Mouse (Mus musculus) heart, postnatal 36 days (tissue): ENCODE measurements at regions not wholly inside any gene's neighbourhood (a gene's known extent, or its start where the extent isn't known, plus 50 kb on each side); places are given as distances from the start of the nearest gene placed in this dataset.

Experiments
- DNase-seq, 2 experiments: peaks; one replicate each; pipeline ENCODE4 v3.0.0; 2021 to 2022
- intact Hi-C: fragments of 180-260 bp; cut with DNase I; formaldehyde crosslinking; loops from one replicate; pipeline ENCODE4 v1.15.1; 2025

DNA sequence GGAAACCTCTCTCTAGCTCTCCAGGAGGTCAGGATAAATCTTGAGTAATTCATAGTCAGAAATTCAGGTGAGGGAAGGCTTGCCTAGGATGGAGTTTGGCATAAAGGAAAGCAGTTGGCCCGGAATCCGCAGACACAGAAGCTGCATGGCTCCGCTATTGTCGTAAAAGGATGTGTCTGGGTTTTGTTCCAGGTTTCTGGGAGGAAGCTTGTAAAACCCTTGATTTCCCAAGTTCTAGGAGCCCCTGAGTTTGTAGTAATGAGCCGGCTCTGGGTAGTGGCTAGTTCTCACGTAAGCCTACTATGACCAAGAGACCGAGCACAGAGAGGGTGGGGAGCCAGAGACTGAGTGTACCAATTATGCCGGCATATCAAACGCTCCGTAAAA is 52.7 kb upstream of the Gm21915 start:
- DNase-seq = no peak
- intact Hi-C loops = loop anchor here (5.0 kb wide), 1 partner anchor 135 kb away; no protein-coding TSS in a partner anchor

DNA sequence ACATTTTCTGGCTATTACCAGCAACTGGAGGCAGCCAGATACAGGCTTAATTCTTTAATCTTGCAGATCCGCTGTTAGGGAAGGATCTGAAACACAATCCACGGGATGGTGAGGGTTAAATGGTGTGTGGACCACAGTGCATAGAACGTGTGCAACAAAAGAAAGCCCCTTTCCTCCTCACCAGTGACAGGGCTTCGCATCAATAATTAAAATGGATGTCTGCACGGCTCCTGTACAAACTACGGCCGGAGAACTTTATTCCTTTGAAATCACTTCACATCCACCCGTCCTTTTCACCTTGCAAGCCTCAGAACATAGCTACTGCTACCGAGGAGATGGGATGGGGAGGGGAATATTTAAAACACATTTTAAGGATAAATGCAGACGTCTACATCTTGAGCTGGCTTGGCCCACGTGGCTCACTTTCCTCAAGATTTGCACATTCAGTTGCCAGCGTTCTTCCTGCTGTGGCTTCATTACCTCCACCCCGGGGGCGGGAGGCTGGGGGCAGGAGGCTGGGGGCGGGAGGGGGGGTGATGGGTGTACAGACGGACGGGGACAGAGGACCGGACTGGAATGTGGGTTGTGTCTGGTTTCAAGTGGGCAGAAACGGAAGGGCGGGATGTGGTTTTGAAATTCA is 53.3 kb upstream of the Gm21915 start:
- intact Hi-C loops = loop anchor here (5.0 kb wide), 1 partner anchor 135 kb away; no protein-coding TSS in a partner anchor
- DNase-seq = no peak

DNA sequence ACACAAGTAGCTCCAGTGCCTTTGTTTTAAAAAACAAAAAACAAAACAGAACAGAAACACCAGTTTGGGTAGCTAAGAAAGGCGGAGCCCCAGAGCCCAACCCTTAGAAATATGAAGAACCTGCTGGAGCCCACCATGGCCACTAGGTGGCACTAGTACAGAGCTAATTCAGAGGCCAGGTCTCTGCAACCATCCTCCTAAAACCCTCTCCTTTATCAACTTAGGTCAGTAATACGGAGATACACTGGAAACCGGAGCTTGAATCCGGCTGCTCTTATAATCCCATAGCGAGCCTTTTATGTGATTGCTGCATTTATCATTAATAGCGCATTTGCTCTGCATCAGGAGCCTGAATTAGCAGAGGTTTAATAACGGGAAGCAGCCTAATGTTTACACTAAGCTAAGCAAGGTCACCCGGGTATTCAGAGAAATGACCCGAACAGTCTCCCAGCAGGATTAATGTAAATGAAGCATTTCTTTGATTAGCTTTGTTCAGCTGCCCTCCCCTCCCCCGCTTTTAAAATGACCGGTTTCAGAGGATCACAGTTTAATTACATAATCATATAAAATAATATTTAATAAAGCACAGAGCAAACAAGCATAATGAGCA is 53.9 kb upstream of the Gm21915 start:
- peak; percentile 68 to 74 for DNase-seq
- intact Hi-C loops = loop anchor here (5.0 kb wide), 1 partner anchor 136 kb away; no protein-coding TSS in a partner anchor

DNA sequence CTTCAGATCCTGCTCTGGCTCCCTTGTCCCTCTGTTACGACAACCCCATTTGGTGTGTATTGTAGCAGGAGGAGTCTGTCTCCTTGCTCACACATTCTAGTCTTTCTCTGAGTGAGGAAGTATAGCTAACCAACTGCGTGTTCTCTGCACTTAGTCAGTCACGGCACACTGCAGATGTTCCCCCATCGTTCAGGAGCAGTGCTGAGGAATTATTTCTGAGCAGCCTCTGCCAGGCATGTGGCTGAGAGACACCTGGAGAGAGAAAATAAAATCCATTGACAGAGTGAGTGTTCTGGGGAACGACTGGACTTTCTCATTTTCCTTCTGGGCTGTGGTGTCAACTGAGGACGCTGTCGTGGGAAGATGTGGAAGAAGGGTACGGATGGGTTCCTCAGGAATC is 54.5 kb upstream of the Gm21915 start:
- intact Hi-C loops = loop anchor here (5.0 kb wide), 1 partner anchor 136 kb away; no protein-coding TSS in a partner anchor
- DNase-seq = no peak

DNA sequence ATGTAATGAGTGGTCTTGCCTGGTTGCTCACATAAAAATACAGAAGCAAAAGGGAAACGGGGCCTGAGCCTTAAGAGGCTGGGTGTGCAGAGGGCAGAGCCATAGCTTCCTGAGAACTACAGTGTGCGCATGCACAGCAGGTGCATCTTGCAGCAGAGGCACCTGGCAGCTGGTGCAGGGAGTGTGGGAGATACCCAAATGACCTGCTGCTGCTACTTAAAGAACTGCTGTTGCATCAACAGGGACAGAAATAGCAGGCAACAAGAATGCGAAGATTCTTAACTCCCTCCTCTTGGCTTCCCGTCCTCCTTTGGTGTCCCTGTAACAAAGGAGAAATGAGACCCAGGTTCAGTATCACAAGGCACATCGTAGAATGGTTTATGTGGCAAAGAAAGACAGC is 56.3 kb upstream of the Gm21915 start:
- intact Hi-C loops = no loop called here
- DNase-seq = no peak

DNA sequence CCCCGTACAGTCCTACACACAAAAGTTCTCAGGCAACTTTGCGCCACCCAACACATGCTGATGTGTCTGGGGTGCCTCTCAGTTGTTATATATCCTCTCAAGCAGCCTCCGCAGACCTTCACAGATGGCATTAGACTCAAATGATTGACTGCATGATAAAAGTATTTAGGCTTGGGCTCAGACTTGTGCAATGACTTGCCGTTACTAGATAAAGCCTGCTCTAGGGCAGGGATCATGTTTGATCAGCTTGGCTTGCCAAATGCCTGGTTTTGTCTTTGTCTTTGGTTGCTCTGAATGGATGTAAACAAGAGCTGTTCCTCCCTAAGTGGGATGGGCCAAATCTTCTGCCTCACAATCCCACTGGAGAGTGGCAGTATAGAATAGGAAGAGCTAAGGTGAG is 57.2 kb upstream of the Gm21915 start:
- intact Hi-C loops = no loop called here
- no peak for DNase-seq

DNA sequence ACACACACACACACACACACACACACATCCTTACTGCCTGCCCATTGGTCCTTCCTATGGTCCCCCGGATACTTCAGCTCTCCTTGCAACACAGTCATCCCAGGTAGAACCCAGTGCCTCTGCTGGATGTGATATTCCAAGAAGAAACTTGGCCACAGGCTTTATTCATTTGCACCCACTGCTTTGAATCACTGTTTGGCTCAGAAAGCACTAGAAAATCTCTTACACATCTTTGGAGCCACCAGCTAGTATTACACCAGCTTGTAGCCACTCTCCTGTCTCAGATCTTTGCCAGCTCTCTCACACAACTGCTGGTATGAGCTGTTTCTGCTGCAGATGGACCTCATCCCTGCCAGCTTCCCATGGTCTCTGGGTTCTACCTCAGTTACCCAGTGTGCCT is 57.7 kb upstream of the Gm21915 start:
- intact Hi-C loops = no loop called here
- DNase-seq = no peak

DNA sequence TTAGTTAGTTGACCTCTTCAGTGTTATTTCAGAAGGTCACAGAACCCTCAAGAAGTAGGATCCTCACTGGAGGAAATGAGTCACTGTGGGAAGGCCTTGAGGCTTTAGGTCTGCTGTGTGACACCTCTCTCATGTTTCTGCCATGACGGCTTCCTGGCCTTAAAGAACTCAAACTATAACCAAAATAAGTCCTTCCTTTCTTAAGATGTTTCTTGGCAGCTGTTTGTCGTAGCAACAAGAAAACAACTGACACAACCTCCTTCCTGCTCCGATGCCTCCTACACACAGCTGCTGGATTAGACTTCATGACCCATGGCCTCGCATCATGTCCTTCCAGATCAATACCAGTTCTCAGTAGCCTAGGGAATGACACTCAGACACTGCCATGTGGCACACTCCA is 58.1 kb upstream of the Gm21915 start:
- DNase-seq = no peak
- intact Hi-C loops = no loop called here

DNA sequence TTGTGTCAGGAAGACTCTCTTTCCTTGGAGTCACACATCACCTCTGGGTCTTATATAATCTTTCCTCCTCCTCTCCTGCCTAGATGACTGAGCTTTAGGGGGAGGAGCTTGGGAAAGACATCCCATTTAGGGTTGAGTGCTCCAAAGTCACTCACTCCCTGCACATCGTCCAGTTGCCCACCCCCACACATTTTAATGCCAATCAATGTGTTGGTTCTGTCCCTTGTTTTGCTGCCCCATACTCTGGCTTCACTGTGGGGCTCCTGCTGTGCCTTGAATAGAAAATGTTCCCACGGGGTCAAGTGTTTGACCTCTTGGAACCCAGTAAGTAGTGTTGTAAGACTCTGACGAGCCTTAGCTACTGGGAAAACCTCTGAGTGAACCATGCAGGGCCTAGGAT is 58.8 kb upstream of the Gm21915 start:
- DNase-seq = no peak
- intact Hi-C loops = no loop called here

DNA sequence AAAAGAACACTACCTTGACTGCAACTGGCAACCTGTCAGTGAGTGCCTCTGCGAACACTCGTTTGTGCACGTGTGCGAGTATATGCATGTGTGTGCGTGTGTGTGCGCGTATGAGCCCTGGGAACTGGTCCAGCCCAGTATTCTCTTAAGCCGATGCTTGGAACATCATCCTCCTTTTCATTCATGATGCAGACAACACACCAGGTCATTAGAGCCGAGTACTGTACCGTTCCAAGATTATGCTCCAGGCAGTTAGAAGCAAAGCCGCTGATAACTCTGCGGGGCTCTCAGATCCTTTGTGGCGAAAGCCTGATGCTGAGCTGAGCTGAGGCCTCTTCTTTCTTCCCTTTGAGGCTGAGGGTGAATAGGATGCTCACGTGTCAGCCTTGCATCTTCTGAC is 61.8 kb upstream of the Gm21915 start:
- no peak for DNase-seq
- intact Hi-C loops = no loop called here

DNA sequence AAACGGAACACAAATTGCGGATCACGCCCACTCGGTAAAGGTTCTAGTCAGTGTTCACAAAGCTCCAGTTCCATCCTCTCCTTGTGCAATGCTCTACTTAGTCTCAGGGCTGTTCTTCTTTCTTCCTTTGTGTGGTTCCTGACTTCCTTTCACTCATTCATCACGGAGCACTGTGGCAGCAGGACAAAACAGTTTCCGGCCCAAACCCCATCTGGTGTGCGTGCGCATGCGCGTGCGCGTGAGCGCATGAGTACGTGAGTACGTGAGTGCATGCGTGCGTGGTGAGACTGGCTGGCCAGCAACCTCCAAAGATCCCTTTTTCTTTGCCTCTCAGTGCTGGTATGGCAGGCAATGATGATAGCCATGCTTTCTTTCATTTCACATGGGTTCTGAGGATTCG is 62.5 kb upstream of the Gm21915 start:
- no peak for DNase-seq
- intact Hi-C loops = no loop called here

DNA sequence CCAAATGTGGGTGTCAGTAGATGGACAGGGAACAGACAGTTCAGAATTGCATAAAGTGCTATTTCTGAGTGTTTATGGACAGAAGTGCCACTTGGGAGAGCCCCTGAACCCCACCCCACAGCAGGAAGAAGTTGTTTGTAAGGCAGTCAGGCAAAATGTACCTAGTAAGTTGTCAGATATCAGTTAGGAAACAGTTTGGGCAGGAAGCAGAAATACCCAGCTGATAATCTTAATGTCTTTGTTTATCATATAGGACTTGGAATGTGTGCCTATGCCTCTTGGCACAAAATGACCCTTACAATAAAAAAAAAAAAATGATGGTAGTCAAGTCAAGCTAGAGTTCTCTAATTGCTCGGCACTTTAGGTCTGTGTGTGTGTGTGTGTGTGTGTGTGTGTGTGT is 66.9 kb upstream of the Gm21915 start:
- DNase-seq = no peak

DNA sequence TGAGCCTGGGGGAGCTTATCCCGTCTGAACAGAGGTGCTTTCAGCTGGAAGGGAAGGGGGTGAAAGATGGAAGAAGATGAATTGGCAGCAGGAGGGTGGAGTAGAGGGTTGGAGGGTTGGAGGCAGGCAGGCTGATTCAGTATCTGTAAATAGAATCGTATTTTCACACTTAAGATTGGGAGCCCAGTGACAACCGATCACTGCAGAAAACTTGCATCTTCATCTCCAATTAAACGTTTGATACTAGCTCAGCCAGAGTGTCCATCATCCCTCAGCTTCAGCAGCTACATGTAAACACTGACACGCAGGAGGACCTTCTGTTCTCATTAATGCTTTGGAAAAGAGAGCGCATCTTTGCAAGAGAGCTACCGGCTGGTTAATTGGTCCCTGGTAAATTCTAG is 67.2 kb upstream of the Gramd1b start:
- intact Hi-C loops = no loop called here
- no peak for DNase-seq

More for the DNA sequence above, 66.9 kb upstream of the Gm21915 start:
- intact Hi-C loops = no loop called here

DNA sequence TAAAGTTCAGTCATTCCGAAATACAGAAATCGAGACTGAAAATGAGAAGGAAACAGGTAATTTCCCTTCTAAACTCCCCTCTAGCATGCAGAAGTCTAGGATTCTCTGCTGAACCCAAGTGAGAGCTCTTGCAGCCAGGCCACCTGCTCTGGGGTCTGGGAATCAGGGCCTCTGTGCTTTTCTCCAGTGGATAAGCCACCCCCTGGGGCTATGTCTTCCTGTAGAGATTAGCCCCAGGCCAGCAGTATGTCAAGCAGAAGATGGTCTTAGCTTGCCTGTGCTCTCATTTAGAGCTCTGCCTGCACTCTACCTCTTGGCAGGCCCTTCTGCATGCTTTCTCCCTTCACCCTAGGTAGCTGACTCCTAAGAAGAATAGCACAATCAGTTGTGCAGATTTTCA is 56.2 kb upstream of the Gramd1b start:
- intact Hi-C loops = no loop called here
- no peak for DNase-seq

DNA sequence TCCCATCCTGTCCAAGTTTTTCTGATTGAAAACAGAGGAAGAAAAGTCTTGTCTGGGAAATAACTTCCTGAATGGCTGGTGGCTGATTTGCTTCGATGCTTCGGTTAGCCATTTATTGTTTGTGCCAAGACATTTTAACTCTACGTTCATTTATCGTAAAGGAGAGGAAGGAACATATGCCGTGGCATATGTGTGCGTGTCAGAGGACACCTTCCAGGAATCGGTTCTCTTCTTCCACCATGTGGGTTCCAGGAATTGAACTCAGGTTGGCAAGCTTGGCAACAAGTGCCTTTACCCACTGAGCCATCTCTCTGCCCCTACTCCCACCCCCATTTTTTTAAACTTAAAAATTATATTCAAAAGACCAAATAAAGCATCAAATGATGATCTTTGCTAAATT is 55.4 kb upstream of the Gramd1b start:
- no peak for DNase-seq
- intact Hi-C loops = no loop called here

DNA sequence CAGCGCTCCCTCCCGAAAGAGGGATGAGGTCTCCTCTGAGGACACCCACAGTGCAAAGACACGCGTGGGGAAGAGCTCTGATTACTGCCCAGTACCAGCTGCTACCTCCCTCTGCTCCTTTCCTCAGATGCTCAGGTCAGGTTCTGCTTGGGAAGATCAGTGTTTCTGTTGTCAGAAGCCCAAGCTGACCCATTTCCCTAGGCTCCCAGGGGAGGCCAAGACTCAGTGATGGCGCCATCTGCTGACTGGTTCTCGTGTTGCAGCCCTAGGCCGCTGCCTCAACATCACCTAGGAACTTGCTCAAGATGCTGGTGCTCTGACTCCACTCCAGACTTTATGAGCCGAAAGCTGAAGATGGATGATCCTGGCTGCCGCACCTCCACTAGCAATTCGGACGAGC is 52.4 kb upstream of the Gramd1b start:
- intact Hi-C loops = loop anchor here (2.0 to 5.0 kb wide), 2 partner anchors 126 to 169 kb away; no protein-coding TSS in a partner anchor

DNA sequence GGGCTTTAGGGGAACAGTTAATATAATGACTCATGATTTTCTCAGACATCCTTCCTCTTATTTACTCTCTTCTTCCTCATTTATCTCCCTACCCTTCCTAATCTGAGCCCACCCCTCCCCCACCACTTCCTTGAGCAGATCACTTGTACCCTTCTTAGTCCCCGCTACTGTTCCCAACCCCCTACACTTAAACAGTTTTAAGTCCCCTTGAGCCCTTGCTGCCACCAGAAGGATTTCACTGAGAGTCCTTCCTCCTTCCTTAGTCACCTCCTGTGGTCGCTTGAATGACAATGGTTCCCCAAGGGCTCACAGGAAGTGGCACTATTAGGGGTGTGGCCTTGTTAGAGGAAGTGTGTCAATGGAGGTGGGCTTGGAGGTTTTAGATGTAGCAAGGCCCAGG is 50.7 kb upstream of the Gramd1b start:
- DNase-seq = peak; percentile 12 to 21

More for the DNA sequence above, 52.4 kb upstream of the Gramd1b start:
- DNase-seq = peak; percentile 75 to 86

More for the DNA sequence above, 50.7 kb upstream of the Gramd1b start:
- intact Hi-C loops = loop anchor here (2.0 to 5.0 kb wide), 2 partner anchors 125 to 167 kb away; no protein-coding TSS in a partner anchor
